Mouse (Mus musculus) liver, embryonic 11.5 days (tissue): Measurements from ENCODE around the gene Rasa2. TPM values are rescaled to one million over a fixed set of nuclear protein-coding genes. Genes with fewer than 3 reads are reported as not detected.
"Not testable (repeated sequence)": the region's sequence is repeated elsewhere in the genome, so short reads cannot be mapped to it uniquely, and the experiment has no call there.

Experiments used
- ATAC-seq: fragments of 200-750 bp; cut with Nextera tagmentation; replicated peaks from 2 replicates; pipeline ENCODE4 v1.8.0; 2017; ENCODE audit warnings: moderate number of reproducible peaks, mild to moderate bottlenecking, moderate TSS enrichment, moderate library complexity; ENCODE audit not compliant: low FRiP score
- DNase-seq: peaks from one replicate; pipeline ENCODE4 v3.0.0-alpha.2; 2017; ENCODE audit warnings: low spot score
- H3K27ac ChIP-seq: fragments of 300-500 bp; sonication (generic); 2 replicates; pipeline ENCODE4 v1.5.1; 2014; ENCODE audit warnings: mild to moderate bottlenecking, low read depth, low read length, control low read depth
- H3K27me3 ChIP-seq: fragments of 300-500 bp; sonication (generic); replicated peaks from 2 replicates; pipeline ENCODE4 v1.6.1; 2014; ENCODE audit warnings: low read length, mixed read lengths; ENCODE audit not compliant: control insufficient read depth, insufficient read depth
- H3K36me3 ChIP-seq: fragments of 300-500 bp; sonication (generic); 2 replicates; pipeline ENCODE4 v1.6.1; 2014; ENCODE audit warnings: mild to moderate bottlenecking, low read length, moderate library complexity, mixed read lengths; ENCODE audit not compliant: control insufficient read depth, insufficient read depth
- H3K4me1 ChIP-seq: fragments of 300-500 bp; sonication (generic); replicated peaks from 2 replicates; pipeline ENCODE4 v1.6.1; 2014; ENCODE audit warnings: low read length, mixed read lengths; ENCODE audit not compliant: control insufficient read depth, insufficient read depth
- H3K4me2 ChIP-seq: fragments of 300-500 bp; sonication (generic); 2 replicates; pipeline ENCODE4 v1.6.1; 2014; ENCODE audit warnings: mild to moderate bottlenecking, control low read depth, moderate library complexity
- H3K4me3 ChIP-seq: fragments of 300-500 bp; sonication (generic); 2 replicates; pipeline ENCODE4 v1.5.1; 2014; ENCODE audit warnings: low read depth, low read length, control low read depth
- H3K9ac ChIP-seq: fragments of 300-500 bp; sonication (generic); 2 replicates; pipeline ENCODE4 v1.6.1; 2014; ENCODE audit warnings: low read depth, low read length, control low read depth
- H3K9me3 ChIP-seq: fragments of 300-500 bp; sonication (generic); 2 replicates; pipeline ENCODE4 v1.6.1; 2016; ENCODE audit warnings: low read length, inconsistent platforms, mixed read lengths; ENCODE audit not compliant: control insufficient read depth
- WGBS: fragments of 180-500 bp; shearing (Covaris S2); extraction: QIAGEN DNeasy Blood & Tissue Kit; methylation state at CpG from one replicate; pipeline ENCODE4 v1.1.7; 2014; 5-methylcytosine and 5-hydroxymethylcytosine counted together
- polyA plus RNA-seq: library from polyadenylated mRNA; unstranded; fragments of >200 nt; fragmentation: Nextera tagmentation; extraction: Ambion mirVana; gene quantifications from 2 replicates; pipeline ENCODE4 v1.2.1, GENCODE M21; 2014

Rasa2 gene
- polyA plus RNA-seq, 1 experiment from 2014 or later: 9.7 TPM

DNA sequence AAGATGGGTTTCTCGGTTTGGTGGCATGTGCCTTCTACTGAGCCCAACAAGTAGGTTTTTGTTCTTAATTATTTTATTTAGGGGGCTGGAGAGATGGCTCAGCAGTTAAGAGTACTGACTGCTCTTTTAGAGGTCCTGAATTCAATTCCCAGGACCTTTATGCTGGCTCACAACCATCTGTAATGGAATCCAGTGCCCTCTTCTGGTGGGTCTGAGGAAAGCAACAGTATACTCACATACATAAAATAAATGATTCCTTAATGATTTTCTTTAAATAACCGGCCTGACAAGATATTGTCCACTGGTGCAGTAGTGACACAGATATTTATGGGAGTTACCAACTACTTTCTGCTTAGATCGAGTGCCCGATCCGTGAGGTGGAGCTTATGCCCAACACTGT lies 108.3 kb downstream of the Rasa2 start:
- Histone ChIP-seq H3K4me2 (no peak overlapping the region), H3K4me1 (0 out of 2 replicates have a peak, but pooled peaks cover 3% of the 10 kb centered on the region), H3K9ac (no peak overlapping the region), H3K4me3 (no peak overlapping the region), H3K9me3 (no peaks in the 10 kb centered on the region), H3K27me3 (no peaks in the 10 kb centered on the region), H3K27ac (no peak overlapping the region), H3K36me3 (no peaks in the 10 kb centered on the region)
- DNase-seq (no peak), ATAC-seq (no peak)
- WGBS: 79% methylated on average over 5 of the region's 5 CpGs

DNA sequence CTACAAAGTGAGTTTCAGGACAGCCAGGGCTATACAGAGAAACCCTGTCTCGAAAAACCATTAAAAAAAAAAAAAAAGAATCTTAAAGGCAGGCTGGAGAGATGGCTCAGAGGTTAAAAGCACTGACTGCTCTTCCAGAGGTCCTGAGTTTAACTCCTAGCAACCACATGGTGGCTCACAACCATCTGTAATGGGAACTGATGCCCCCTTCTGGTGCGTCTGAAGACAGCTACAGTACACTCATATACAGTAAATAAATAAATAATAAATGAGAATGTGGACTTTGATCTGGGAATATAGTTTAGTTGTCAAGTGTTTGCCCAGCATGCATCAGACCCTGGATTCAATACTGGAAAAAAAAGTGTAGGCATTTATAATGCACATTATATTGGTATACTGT lies 109.8 kb downstream of the Rasa2 start:
- not testable (repeated sequence) for DNase-seq, ATAC-seq, H3K4me1 ChIP-seq, H3K36me3 ChIP-seq, H3K4me3 ChIP-seq, H3K9ac ChIP-seq, H3K27ac ChIP-seq, H3K27me3 ChIP-seq, H3K4me2 ChIP-seq, H3K9me3 ChIP-seq
- WGBS: 76% methylated on average over 2 of the region's 2 CpGs

- Histone ChIP-seq H3K9me3 (no peaks in the 10 kb centered on the region), H3K9ac (no peak overlapping the region), H3K27me3 (no peaks in the 10 kb centered on the region), H3K4me2 (no peak overlapping the region), H3K27ac (no peak overlapping the region), H3K4me3 (no peak overlapping the region), H3K36me3 (no peaks in the 10 kb centered on the region), H3K4me1 (peaks cover 20% of the 10 kb centered on the region)
- 24% methylated on average over 4 of the region's 4 CpGs for WGBS
- DNase-seq: no peak
- no peak for ATAC-seq
Measured at GRCm38 (mm10) chr9:96517429-96517828, 114.0 kb downstream of the Rasa2 start.

GRCm38 (mm10) chr9:96516806-96517205 lies 114.6 kb downstream of the Rasa2 start:
- ATAC-seq: no peak
- Histone ChIP-seq H3K4me1 (peaks cover 20% of the 10 kb centered on the region), H3K27ac (no peak overlapping the region), H3K36me3 (no peaks in the 10 kb centered on the region), H3K9ac (no peak overlapping the region), H3K4me2 (no peak overlapping the region), H3K4me3 (no peak overlapping the region), H3K9me3 (no peaks in the 10 kb centered on the region), H3K27me3 (no peaks in the 10 kb centered on the region)
- DNase-seq: no peak
- 57% methylated on average over 3 of the region's 3 CpGs for WGBS

GRCm38 (mm10) chr9:96515737-96516136 lies 115.7 kb downstream of the Rasa2 start:
- 69% methylated on average over 5 of the region's 5 CpGs for WGBS
- no peaks in the 10 kb centered on the region for H3K27me3 ChIP-seq
- no peak for ATAC-seq
- no peak for DNase-seq
- H3K4me1 ChIP-seq: peaks cover 20% of the 10 kb centered on the region
- no peak overlapping the region for H3K9ac ChIP-seq
- no peak overlapping the region for H3K4me2 ChIP-seq
- no peak overlapping the region for H3K4me3 ChIP-seq
- no peaks in the 10 kb centered on the region for H3K9me3 ChIP-seq
- H3K36me3 ChIP-seq: no peaks in the 10 kb centered on the region
- H3K27ac ChIP-seq: no peak overlapping the region

GRCm38 (mm10) chr9:96514278-96514677 lies 117.1 kb downstream of the Rasa2 start:
- ATAC-seq: peak; percentile 93
- Histone ChIP-seq H3K4me2 (peak overlapping the region; percentile 47), H3K9ac (no peak overlapping the region; the same call in 1 of the 2 replicates)

DNA sequence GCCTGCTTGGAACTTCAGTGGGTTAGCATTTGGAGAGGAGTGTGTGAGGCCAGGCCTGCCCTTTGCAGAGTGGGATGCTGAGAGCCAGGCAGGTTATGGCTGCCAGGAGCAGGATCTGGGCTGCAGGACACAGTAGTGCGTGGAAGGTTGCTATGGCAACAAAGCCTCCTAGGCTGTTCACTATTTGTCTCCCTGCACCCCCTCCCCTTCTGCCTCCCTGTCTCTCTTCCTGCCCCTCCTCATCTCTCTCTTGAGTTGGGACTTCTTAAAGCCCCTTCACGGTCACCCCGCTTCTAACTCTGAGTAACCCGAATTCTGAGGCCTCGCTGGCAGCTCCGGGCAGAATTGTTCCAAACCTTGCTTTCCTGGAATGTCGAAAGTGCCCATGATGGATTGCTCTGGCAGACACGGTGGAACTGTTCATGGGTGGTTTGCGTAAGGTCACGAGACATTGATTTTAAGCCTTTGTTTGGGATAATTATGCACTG lies 125.4 kb downstream of the Rasa2 start:
- ATAC-seq: no peak
- no peaks in the 10 kb centered on the region for H3K4me1 ChIP-seq
- H3K27me3 ChIP-seq: no peaks in the 10 kb centered on the region
- 46% methylated on average over 10 of the region's 10 CpGs for WGBS
- DNase-seq: no peak
- H3K4me3 ChIP-seq: no peak overlapping the region
- H3K4me2 ChIP-seq: no peak overlapping the region
- no peak overlapping the region for H3K27ac ChIP-seq
- H3K9me3 ChIP-seq: no peaks in the 10 kb centered on the region
- no peak overlapping the region for H3K9ac ChIP-seq
- no peaks in the 10 kb centered on the region for H3K36me3 ChIP-seq

More at GRCm38 (mm10) chr9:96514278-96514677, 117.1 kb downstream of the Rasa2 start:
- 42% methylated on average over 5 of the region's 5 CpGs for WGBS
- DNase-seq: no peak
- Histone ChIP-seq H3K27me3 (no peaks in the 10 kb centered on the region), H3K36me3 (no peaks in the 10 kb centered on the region), H3K4me1 (peaks cover 20% of the 10 kb centered on the region), H3K4me3 (no peak overlapping the region), H3K9me3 (no peaks in the 10 kb centered on the region), H3K27ac (0 out of 2 replicates have a peak overlapping the region, but pooled peaks have one; percentile 5)

DNA sequence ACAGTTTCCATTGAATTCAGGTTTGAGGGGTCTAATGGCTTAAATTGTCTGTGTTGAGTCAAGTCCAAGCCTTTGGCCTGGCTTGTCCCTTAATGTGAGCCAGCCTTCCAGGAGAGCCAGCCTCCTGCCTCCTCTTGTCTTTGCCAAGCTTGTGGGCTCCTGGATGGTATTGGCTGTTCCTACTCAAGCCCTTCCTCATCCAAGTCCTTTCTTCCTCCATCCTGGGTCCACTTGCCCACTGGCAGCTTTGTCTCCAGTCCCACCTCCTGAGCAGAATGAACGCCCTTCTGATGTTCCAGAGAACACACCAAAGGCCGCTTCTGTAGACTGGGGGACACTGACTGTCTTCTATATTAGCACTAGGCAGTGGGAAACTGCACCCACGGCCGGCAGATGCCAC lies 126.3 kb downstream of the Rasa2 start:
- H3K36me3 ChIP-seq: no peaks in the 10 kb centered on the region
- H3K27ac ChIP-seq: no peak overlapping the region
- DNase-seq: no peak
- H3K9ac ChIP-seq: no peak overlapping the region
- 85% methylated on average over 4 of the region's 4 CpGs for WGBS
- H3K4me3 ChIP-seq: no peak overlapping the region
- no peak overlapping the region for H3K4me2 ChIP-seq
- H3K4me1 ChIP-seq: no peaks in the 10 kb centered on the region
- no peaks in the 10 kb centered on the region for H3K9me3 ChIP-seq
- ATAC-seq: no peak
- no peaks in the 10 kb centered on the region for H3K27me3 ChIP-seq

GRCm38 (mm10) chr9:96504116-96504895 lies 127.1 kb downstream of the Rasa2 start:
- Histone ChIP-seq H3K4me1 (no peaks in the 10 kb centered on the region), H3K9ac (no peak overlapping the region), H3K27me3 (no peaks in the 10 kb centered on the region), H3K27ac (no peak overlapping the region), H3K9me3 (no peaks in the 10 kb centered on the region), H3K36me3 (no peaks in the 10 kb centered on the region), H3K4me2 (no peak overlapping the region), H3K4me3 (no peak overlapping the region)
- WGBS: 68% methylated on average over 17 of the region's 17 CpGs
- ATAC-seq: no peak
- DNase-seq: no peak
